Mouse (Mus musculus) stomach, embryonic 16.5 days (tissue): ENCODE measurements at regions not wholly inside any gene's neighbourhood (a gene's known extent, or its start where the extent isn't known, plus 50 kb on each side); places are given as distances from the start of the nearest gene placed in this dataset.

Source experiments
- ATAC-seq: fragments of 200-750 bp; cut with Nextera tagmentation; 2 replicates; pipeline ENCODE4 v1.8.0; 2017; ENCODE audit warnings: moderate number of reproducible peaks, moderate TSS enrichment; ENCODE audit not compliant: insufficient read depth, low FRiP score
- H3K27ac ChIP-seq: fragments of 300-500 bp; sonication (generic); 2 replicates; pipeline ENCODE4 v1.5.1; 2014; ENCODE audit warnings: low read length
- H3K27me3 ChIP-seq: fragments of 300-500 bp; sonication (generic); 2 replicates; pipeline ENCODE4 v1.6.1; 2014; ENCODE audit warnings: low read length, control low read depth, mixed read lengths; ENCODE audit not compliant: control insufficient read depth, insufficient read depth
- H3K36me3 ChIP-seq: fragments of 300-500 bp; sonication (generic); 2 replicates; pipeline ENCODE4 v1.6.1; 2014; ENCODE audit warnings: low read length; ENCODE audit not compliant: control insufficient read depth, insufficient read depth
- H3K4me1 ChIP-seq: fragments of 300-500 bp; sonication (generic); 2 replicates; pipeline ENCODE4 v1.6.1; 2014; ENCODE audit warnings: low read length, control low read depth, mixed read lengths; ENCODE audit not compliant: control insufficient read depth, insufficient read depth
- H3K4me2 ChIP-seq: fragments of 300-500 bp; sonication (generic); 2 replicates; pipeline ENCODE4 v1.6.1; 2014; ENCODE audit warnings: low read depth, low read length, mixed read lengths
- H3K4me3 ChIP-seq: fragments of 300-500 bp; sonication (generic); replicated peaks from 2 replicates; pipeline ENCODE4 v1.5.1; 2014; ENCODE audit warnings: mild to moderate bottlenecking, low read length
- H3K9ac ChIP-seq: fragments of 300-500 bp; sonication (generic); 2 replicates; pipeline ENCODE4 v1.6.1; 2014; ENCODE audit warnings: low read length
- H3K9me3 ChIP-seq: fragments of 300-500 bp; sonication (generic); replicated peaks from 2 replicates; pipeline ENCODE4 v1.6.1; 2016; ENCODE audit warnings: low read length, control low read depth; ENCODE audit not compliant: control insufficient read depth
- WGBS: fragments of 180-500 bp; shearing (Covaris S2); extraction: QIAGEN DNeasy Blood & Tissue Kit; methylation state at CpG from one replicate; pipeline ENCODE4 v1.1.7; 2014; 5-methylcytosine and 5-hydroxymethylcytosine counted together

DNA sequence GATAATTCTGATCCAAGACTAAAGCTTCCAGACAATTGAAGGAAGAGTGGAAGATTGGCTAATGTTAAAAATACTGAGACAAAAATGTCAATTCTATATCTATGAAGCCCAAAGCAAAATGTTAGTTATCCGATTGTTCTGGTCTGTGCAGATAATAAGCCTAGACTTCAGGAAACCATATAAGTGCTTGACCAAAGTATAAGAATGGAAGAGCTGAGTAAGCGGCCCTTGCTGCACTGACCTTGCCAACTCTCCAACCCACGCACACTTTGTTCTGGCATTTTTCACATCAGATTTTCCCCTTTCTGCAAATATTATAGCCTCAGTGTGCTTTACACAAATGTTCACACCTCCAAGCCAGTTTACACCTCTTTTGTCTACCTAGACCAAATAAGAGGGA is 180.6 kb downstream of the Atp6ap1l start:
- Histone ChIP-seq H3K9me3 (no peaks in the 10 kb centered on the region), H3K4me3 (no peak overlapping the region), H3K27ac (no peak overlapping the region), H3K4me2 (no peak overlapping the region), H3K4me1 (no peaks in the 10 kb centered on the region), H3K27me3 (no peaks in the 10 kb centered on the region), H3K36me3 (no peaks in the 10 kb centered on the region), H3K9ac (no peak overlapping the region)
- 87% methylated on average over 3 of the region's 3 CpGs for WGBS
- ATAC-seq: no peak

DNA sequence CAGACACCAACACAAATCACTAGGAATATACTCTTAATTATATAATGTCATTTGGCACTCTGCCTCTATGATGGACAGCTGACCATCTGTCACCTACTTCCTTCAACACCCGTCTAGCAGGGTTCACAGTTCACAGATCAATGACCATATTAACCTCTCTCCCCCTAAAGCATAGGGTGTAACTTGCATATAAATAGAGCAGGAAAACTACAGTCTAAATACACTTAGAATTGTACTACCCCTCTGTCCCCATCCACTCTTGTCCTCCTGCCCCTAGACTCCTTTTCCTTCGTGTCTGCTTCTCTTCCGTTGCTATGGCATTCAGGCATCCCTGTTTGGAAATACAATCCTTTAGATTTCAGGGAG is 181.6 kb downstream of the Atp6ap1l start:
- H3K4me1 ChIP-seq: no peaks in the 10 kb centered on the region
- no peaks in the 10 kb centered on the region for H3K27me3 ChIP-seq
- H3K27ac ChIP-seq: no peak overlapping the region
- H3K4me3 ChIP-seq: no peak overlapping the region
- no peak overlapping the region for H3K4me2 ChIP-seq
- H3K36me3 ChIP-seq: no peaks in the 10 kb centered on the region
- H3K9me3 ChIP-seq: no peaks in the 10 kb centered on the region
- no peak for ATAC-seq
- WGBS: 50% methylated on average over 3 of the region's 3 CpGs
- H3K9ac ChIP-seq: no peak overlapping the region

DNA sequence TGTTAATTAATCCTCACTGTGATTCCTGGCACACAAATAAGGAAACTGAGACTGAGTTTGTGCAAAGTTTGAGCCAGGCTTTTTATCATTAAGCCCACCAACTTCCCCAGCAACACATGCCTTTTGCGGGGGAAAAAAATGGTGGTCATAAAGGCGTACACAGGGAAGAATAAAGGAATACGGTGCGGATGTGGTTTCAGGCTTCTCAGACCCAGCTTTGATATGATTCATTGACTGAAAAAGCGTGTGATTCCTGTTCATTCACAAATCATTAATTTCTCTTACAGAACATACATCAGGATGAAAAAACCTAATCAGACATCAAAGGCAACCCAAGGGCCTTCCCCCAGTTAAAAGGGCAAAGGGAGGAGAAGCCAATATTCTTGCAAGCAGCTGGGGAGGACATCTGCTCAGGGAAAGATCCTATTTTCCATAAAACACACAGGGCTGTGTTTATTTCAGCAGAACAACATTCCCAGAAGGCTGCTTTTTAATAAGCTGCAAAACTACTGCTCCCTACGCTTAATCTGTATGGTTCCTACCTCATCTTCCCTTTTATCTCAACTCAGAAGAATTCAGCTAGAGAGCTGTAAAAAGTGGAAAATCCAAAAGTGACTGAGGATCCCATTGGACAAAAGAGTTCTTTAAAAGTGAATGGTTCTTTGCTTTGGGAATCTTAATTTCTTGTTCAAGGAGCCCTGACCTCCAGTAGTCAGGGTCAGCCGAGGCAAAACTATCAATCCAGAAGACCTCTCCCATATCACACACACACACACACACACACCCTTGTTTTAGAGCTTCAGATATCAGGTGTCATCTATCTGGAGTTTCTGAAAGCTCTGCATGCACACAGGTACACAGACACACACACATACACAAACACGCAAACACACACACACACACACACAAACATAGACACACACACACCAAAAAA is 182.3 kb downstream of the Atp6ap1l start:
- Histone ChIP-seq H3K4me1 (no peaks in the 10 kb centered on the region), H3K9ac (no peak overlapping the region), H3K4me3 (no peak overlapping the region), H3K9me3 (no peaks in the 10 kb centered on the region), H3K27ac (no peak overlapping the region), H3K27me3 (no peaks in the 10 kb centered on the region), H3K4me2 (no peak overlapping the region), H3K36me3 (no peaks in the 10 kb centered on the region)
- WGBS: 74% methylated on average over 8 of the region's 8 CpGs
- no peak for ATAC-seq

DNA sequence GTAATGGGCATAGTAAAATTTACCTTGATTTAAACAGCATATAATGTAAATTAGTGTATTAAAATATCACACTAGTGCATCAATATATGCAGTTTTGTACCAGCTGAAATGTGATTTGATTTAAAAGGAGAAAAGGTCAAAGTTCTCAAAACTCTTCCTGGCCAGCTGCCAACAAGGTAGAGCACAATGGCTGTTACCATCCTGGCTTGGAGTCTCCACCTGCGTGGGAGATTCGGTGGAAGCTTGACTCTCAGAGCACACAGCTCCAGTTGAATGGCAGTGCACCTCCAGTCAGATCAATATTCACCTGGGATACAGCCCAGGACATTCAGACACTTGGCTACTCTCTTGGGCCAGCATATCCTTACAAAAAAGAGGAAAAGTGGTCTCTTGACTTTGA is 220.8 kb downstream of the Atp6ap1l start:
- H3K9me3 ChIP-seq: no peaks in the 10 kb centered on the region
- no peaks in the 10 kb centered on the region for H3K36me3 ChIP-seq
- WGBS: 63% methylated on average over 2 of the region's 2 CpGs
- H3K4me3 ChIP-seq: no peak overlapping the region
- H3K4me2 ChIP-seq: no peak overlapping the region
- no peak for ATAC-seq
- no peaks in the 10 kb centered on the region for H3K27me3 ChIP-seq
- no peak overlapping the region for H3K9ac ChIP-seq
- H3K4me1 ChIP-seq: no peaks in the 10 kb centered on the region
- no peak overlapping the region for H3K27ac ChIP-seq

DNA sequence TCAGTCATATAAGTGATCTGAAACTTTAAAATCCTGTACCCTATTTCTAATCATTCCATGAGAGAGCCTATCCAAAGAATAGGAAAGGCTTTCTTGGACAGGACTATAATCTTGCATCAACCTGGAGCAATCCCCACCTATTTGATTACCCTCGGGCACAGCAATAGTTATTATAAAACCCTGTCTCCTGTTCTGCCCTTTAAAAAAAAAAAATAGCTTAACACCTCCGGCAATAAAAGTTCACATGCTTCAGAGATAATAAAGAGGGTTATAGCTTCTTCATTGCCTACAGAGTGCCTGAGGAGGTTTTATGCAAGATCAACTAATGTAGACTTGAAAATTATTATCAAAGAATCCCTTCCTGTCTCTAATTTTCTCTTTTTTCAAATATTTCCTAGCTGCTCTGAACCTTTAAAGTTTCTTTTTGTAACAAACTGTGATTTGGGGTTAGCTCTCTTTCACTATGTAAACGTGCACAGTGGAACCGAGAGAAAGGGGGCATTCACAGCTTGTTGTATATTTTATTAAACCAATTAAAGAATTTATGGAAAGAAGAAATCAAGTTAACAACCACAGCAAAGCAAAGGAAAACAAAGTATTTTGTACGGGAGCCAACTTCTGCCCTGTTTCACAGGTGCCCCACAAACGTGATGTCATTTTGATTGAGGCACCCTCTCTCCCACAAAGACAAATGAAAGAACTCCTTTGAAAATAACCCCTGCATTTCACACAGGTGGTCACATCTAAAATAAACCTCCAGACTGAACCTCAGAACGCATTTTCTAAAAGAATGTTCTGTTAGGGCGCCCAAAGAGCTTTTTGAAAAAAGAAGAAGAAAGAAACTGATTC is 225.8 kb downstream of the Atp6ap1l start:
- ATAC-seq: no peak
- Histone ChIP-seq H3K36me3 (no peaks in the 10 kb centered on the region), H3K27ac (no peak overlapping the region), H3K9me3 (no peaks in the 10 kb centered on the region), H3K4me1 (no peaks in the 10 kb centered on the region), H3K4me3 (no peak overlapping the region), H3K9ac (no peak overlapping the region), H3K4me2 (no peak overlapping the region), H3K27me3 (no peaks in the 10 kb centered on the region)
- 39% methylated on average over 8 of the region's 8 CpGs for WGBS

DNA sequence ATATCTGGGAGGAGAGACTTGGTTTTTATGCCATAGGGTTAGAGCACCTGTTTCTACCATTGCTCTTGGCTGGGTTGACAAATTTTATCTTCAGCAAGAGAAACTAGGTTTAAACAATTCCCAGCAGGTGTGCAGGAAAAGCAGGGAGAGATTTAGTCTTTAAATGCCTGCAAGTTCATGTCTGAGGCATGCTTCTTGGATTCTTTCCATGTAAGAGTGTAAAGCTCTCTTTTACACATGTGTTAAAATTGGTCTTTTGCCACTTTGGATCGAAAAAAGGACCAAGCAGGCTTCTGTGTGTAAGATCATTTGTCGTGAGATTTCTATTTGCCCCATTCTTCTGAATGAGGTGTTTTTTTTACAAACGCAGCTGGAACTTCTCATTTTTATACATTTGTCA is 231.3 kb downstream of the Atp6ap1l start:
- Histone ChIP-seq H3K4me2 (no peak overlapping the region), H3K27ac (no peak overlapping the region), H3K9ac (no peak overlapping the region), H3K4me3 (no peak overlapping the region), H3K36me3 (no peaks in the 10 kb centered on the region), H3K4me1 (no peaks in the 10 kb centered on the region), H3K27me3 (no peaks in the 10 kb centered on the region), H3K9me3 (no peaks in the 10 kb centered on the region)
- no peak for ATAC-seq
- 62% methylated on average over 3 of the region's 3 CpGs for WGBS

DNA sequence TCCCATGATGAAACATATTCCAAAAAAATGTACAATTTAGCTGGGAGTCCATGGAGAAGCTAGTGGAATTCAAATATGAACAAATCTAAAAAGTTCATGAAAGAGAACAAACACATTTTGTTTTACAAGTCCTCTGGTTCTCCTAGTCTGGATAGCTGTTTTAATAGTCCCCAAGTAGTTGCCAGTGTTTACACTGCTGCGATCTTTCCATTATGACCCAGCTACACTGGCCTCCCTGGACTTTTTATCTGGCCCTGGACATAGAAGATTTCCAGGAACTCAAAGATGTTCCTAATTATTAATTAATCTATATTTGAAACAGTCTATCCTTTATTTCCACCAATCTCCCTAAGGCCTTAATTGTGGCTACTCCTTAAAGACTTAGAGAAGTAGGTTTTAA is 232.1 kb downstream of the Atp6ap1l start:
- Histone ChIP-seq H3K27ac (no peak overlapping the region), H3K9ac (no peak overlapping the region), H3K36me3 (no peaks in the 10 kb centered on the region), H3K9me3 (no peaks in the 10 kb centered on the region), H3K4me2 (no peak overlapping the region), H3K4me1 (no peaks in the 10 kb centered on the region), H3K4me3 (no peak overlapping the region), H3K27me3 (no peaks in the 10 kb centered on the region)
- 70% methylated on average over 1 of the region's 1 CpGs for WGBS
- no peak for ATAC-seq

DNA sequence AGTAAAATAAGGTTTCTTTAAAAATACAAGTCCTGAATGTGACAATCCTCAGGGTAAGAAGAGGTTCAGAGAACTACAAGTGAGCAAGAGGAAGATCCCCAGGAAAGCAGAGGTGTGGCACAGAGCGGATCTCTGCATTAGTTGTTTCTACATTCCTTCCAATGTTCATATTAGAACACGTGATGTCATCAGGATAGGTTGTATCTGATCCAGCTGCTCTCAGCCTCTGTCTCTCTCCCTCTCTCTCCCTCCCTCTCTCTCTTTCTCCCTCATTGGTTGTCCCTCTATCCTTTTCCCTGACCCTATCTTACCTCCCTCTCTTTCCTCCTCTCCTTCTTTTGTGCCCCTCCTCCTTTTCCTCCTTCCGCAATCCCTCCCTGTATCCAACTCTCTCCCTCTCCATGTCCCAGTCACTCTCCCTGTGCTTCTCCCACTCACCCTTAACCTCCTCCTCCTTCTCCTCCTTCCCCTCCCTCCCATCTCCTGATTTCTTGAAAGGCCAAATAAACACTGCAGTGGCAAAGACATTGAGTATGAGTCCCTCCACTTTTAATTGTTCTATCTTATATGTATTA is 243.5 kb downstream of the Atp6ap1l start:
- H3K9me3 ChIP-seq: no peaks in the 10 kb centered on the region
- 75% methylated on average over 3 of the region's 3 CpGs for WGBS
- no peaks in the 10 kb centered on the region for H3K36me3 ChIP-seq
- ATAC-seq: no peak
- H3K4me3 ChIP-seq: no peak overlapping the region
- no peaks in the 10 kb centered on the region for H3K4me1 ChIP-seq
- no peak overlapping the region for H3K9ac ChIP-seq
- H3K27ac ChIP-seq: no peak overlapping the region
- H3K4me2 ChIP-seq: no peak overlapping the region
- H3K27me3 ChIP-seq: no peaks in the 10 kb centered on the region

DNA sequence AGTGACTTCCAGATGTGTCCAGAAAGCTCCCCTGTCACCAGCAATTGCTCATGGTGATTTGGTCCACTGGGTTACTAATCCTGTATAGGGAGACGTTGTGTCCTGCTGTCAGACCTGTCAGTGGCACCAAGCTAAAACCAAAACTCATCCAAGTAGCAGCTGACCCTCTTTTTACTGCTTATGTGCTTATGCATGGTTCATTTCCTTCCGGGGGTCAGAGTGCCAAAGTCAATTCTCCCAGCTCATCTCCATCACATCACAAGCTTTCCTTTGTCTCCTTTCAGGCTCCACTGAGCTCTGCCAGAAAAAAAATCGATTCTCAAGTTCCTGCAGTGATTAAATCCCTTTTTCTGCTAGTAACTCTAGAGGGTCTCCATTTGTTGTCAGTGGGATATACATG is 244.2 kb downstream of the Atp6ap1l start:
- ATAC-seq: no peak
- no peak overlapping the region for H3K9ac ChIP-seq
- whole genome bisulfite sequencing: 37% methylated on average over 3 of the region's 3 CpGs

More for the DNA sequence above, 244.2 kb downstream of the Atp6ap1l start:
- Histone ChIP-seq H3K4me2 (no peak overlapping the region), H3K27ac (no peak overlapping the region), H3K36me3 (no peaks in the 10 kb centered on the region), H3K27me3 (no peaks in the 10 kb centered on the region), H3K4me3 (no peak overlapping the region), H3K9me3 (no peaks in the 10 kb centered on the region), H3K4me1 (no peaks in the 10 kb centered on the region)
